Mouse (Mus musculus) E14TG2a.4 (cell line): Measurements from ENCODE around the gene Ephb2.

Experiments used
- CTCF ChIP-seq: conservative IDR thresholded peaks from 2 replicates; pipeline ENCODE4 v1.5.1; 2014; ENCODE audit warnings: low read length
- POU5F1 ChIP-seq: IDR thresholded peaks from 2 replicates; pipeline ENCODE4 v1.6.1; 2014; ENCODE audit warnings: low read length, borderline replicate concordance

GRCm38 (mm10) chr4:136649480-136650196, 186.2 kb downstream of the Ephb2 start:
- TF ChIP-seq CTCF (no peak), POU5F1 (no peak)
